ENCODE assay signal across 9 mouse cellular contexts in genomic region chr19:42764398-42764797, GRCm38 (mm10).
"Had no signal": no experiment of that assay in that cellular context is flagged by ENCODE, and none has a peak within 500 bp of the region (broad histone marks: within the 10 kb centered on the region; RNA-seq: fewer than 3 reads in every experiment).

No protein-coding gene starts in this region.

- H3K9me3 ChIP-seq: liver, embryonic 12.5 days; midbrain, embryonic 12.5 days; neural tube, embryonic 15.5 days had no signal

- H3K4me2 ChIP-seq: liver, embryonic 12.5 days; midbrain, embryonic 12.5 days; neural tube, embryonic 15.5 days had no signal

- DNase-seq: kidney, adult 18-20 months; kidney, postnatal 10 days; right cerebral cortex, postnatal 4 days; spleen, adult 18-20 months had no signal

- H3K27me3 ChIP-seq: liver, embryonic 12.5 days; midbrain, embryonic 12.5 days; neural tube, embryonic 15.5 days had no signal

- H3K9ac ChIP-seq: liver, embryonic 12.5 days; midbrain, embryonic 12.5 days; neural tube, embryonic 15.5 days had no signal

- ATAC-seq: liver, embryonic 12.5 days; midbrain, embryonic 16.5 days had no signal

- H3K4me1 ChIP-seq: liver, embryonic 12.5 days; midbrain, embryonic 12.5 days; neural tube, embryonic 15.5 days had no signal

- H3K4me3 ChIP-seq: left cerebral cortex, adult 2 months; liver, embryonic 12.5 days; midbrain, embryonic 12.5 days; neural tube, embryonic 15.5 days had no signal

- H3K27ac ChIP-seq: left cerebral cortex, adult 2 months; liver, embryonic 12.5 days; midbrain, embryonic 12.5 days; neural tube, embryonic 15.5 days had no signal
